Mouse (Mus musculus) lung, adult 2 months (tissue): ENCODE results near the gene Mpp5.

Source experiments
- CTCF ChIP-seq: fragments of 200-500 bp; IDR thresholded peaks from 2 replicates; pipeline ENCODE4 v1.5.1; 2011; ENCODE audit warnings: mild to moderate bottlenecking, low read length, control low read depth; ENCODE audit not compliant: insufficient read depth
- POLR2A ChIP-seq: fragments of 200-500 bp; IDR thresholded peaks from 2 replicates; pipeline ENCODE4 v1.6.1; 2011; ENCODE audit warnings: low read depth, mild to moderate bottlenecking, control low read depth, low read length, borderline replicate concordance; ENCODE audit errors: extremely low read depth

DNA sequence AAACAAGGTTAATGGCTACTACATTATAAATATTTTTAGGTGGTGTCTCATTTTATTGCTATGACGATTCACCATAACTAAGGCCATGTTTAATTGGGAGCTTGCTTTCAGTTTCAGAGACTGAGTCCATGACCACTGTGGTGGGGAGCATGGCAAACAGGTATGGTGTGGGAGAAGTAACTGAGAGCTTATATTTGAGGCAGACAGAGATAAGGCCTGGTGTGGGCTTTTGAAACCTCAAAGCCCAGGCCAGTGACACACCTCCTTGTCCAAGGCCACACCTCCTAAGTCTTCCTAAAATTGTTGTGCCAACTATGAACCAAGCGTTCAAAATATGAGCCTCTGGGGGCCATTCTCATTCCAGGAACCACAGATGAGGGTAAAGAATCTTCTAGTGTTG, 85.8 kb downstream of the Mpp5 start:
- TF ChIP-seq POLR2A = no peak
- TF ChIP-seq CTCF = no peak
